Mouse (Mus musculus): ENCODE data around the gene Hist1h2bn. TPM values are rescaled to one million over a fixed set of nuclear protein-coding genes. Genes with fewer than 3 reads are reported as not detected.
"Not testable (repeated sequence)": the region's sequence is repeated elsewhere in the genome, so short reads cannot be mapped to it uniquely, and the experiment has no call there.

Gene Hist1h2bn
- total RNA-seq, 2 experiments from 2014 or later = 5.1 to 9.0 TPM

- no peak for DNase-seq
Measured at GRCm38 (mm10) chr13:21781639-21782038, 27.7 kb downstream of the Hist1h2bn start.

GRCm38 (mm10) chr13:21782361-21783254 lies 28.7 kb downstream of the Hist1h2bn start:
- not testable (repeated sequence) for DNase-seq

GRCm38 (mm10) chr13:21783255-21783617 lies 29.3 kb downstream of the Hist1h2bn start, which contains the start of gene Hist1h3i:
TSS of gene Hist1h3i (minus strand) at chr13:21783370.
- DNase-seq = peak; percentile 17

- DNase-seq = no peak
Measured at GRCm38 (mm10) chr13:21783734-21784161, 29.8 kb downstream of the Hist1h2bn start.

GRCm38 (mm10) chr13:21784311-21784710 lies 30.4 kb downstream of the Hist1h2bn start:
- no peak for DNase-seq

GRCm38 (mm10) chr13:21786189-21786898 lies 32.4 kb downstream of the Hist1h2bn start:
- DNase-seq = no peak

- DNase-seq = peak; percentile 81
Measured at GRCm38 (mm10) chr13:21786899-21787629, 33.1 kb downstream of the Hist1h2bn start, which contains the start of the genes Hist1h2an and Hist1h2bp. TSS of gene Hist1h2an (minus strand) at chr13:21787218. TSS of gene Hist1h2bp (plus strand) at chr13:21787461.

- no peak for DNase-seq
Measured at GRCm38 (mm10) chr13:21787760-21788593, 34.1 kb downstream of the Hist1h2bn start.

GRCm38 (mm10) chr13:21789925-21790324 lies 36.0 kb downstream of the Hist1h2bn start:
- DNase-seq = no peak

GRCm38 (mm10) chr13:21790601-21791283 lies 36.8 kb downstream of the Hist1h2bn start:
- no peak for DNase-seq

- no peak for DNase-seq
Measured at GRCm38 (mm10) chr13:21795584-21795983, 41.7 kb downstream of the Hist1h2bn start.

- DNase-seq = not testable (repeated sequence)
Measured at GRCm38 (mm10) chr13:21797163-21797562, 43.2 kb downstream of the Hist1h2bn start.

- not testable (repeated sequence) for DNase-seq
Measured at GRCm38 (mm10) chr13:21803058-21803457, 49.1 kb downstream of the Hist1h2bn start.

Small RNA genes within 50 kb of the gene (microRNA-seq; reads per million reads assigned to microRNA genes)
- 0 reads per million in 2 experiments for gene Gm44346 (ENCODE audit: borderline replicate concordance in 2 of 2)
- gene Gm44357 (ENCODE audit: borderline replicate concordance in 2 of 2) = 0 reads per million in 2 experiments
- 0 reads per million in 2 experiments for gene Gm44367 (ENCODE audit: borderline replicate concordance in 2 of 2)
- gene Gm44454 (ENCODE audit: borderline replicate concordance in 2 of 2) = 0 reads per million in 2 experiments

Other genes with a start within 250 kb of the Hist1h2bn start
- 1 to 10 TPM; 3.8 to 5.4 TPM for gene Zkscan8, start 223.0 kb upstream of the Hist1h2bn start, total RNA-seq (2021)
- gene Olfr1366, start 211.3 kb upstream of the Hist1h2bn start, total RNA-seq (2021) = not detected
- gene Olfr1535, start 194.2 kb upstream of the Hist1h2bn start, total RNA-seq (2021) = not detected
- gene Olfr1364, start 172.4 kb upstream of the Hist1h2bn start, total RNA-seq (2021) = not detected
- not detected for gene Olfr1362, start 140.1 kb upstream of the Hist1h2bn start, total RNA-seq (2021)
- not detected for gene Olfr11, start 111.6 kb upstream of the Hist1h2bn start, total RNA-seq (2021)
- not detected for gene Olfr1361, start 90.7 kb upstream of the Hist1h2bn start, total RNA-seq (2021)
- gene Olfr1360, start 76.7 kb upstream of the Hist1h2bn start, total RNA-seq (2021) = not detected
- gene Olfr1359, start 56.0 kb upstream of the Hist1h2bn start, total RNA-seq (2021) = not detected
- gene Hist1h2bl, start 38.0 kb upstream of the Hist1h2bn start, total RNA-seq (2021) = 10 to 100 TPM; 15.1 to 26.3 TPM
- gene Hist1h2ai, start 37.7 kb upstream of the Hist1h2bn start, total RNA-seq (2021) = 10 to 100 TPM in 1 of 2 experiments, 1 to 10 TPM in 1; 4.4 to 21.0 TPM
- 10 to 100 TPM; 10.1 to 40.0 TPM for gene Hist1h3h, start 36.5 kb upstream of the Hist1h2bn start, total RNA-seq (2021)
- 1 to 10 TPM; 1.1 to 5.1 TPM for gene Hist1h2bm, start 32.1 kb upstream of the Hist1h2bn start, total RNA-seq (2021)
- 1 to 10 TPM; 1.2 to 4.0 TPM for gene Hist1h4j, start 19.1 kb upstream of the Hist1h2bn start, total RNA-seq (2021)
- gene Hist1h4k, start 3.6 kb upstream of the Hist1h2bn start, total RNA-seq (2021) = 10 to 100 TPM; 31.9 to 37.5 TPM
- gene Hist1h2ak, start 296 bp upstream of the Hist1h2bn start, total RNA-seq (2021) = 1 to 10 TPM; 2.7 to 6.4 TPM
- 1 to 10 TPM; 3.9 to 9.2 TPM for gene Hist1h1b, start 26.5 kb downstream of the Hist1h2bn start, total RNA-seq (2021)
- gene Hist1h3i, start 29.2 kb downstream of the Hist1h2bn start, total RNA-seq (2021) = 10 to 100 TPM; 20.0 to 23.8 TPM
- gene Hist1h2an, start 33.1 kb downstream of the Hist1h2bn start, total RNA-seq (2021) = 1 to 10 TPM; 1.0 to 2.4 TPM
- 1 to 10 TPM; 5.3 to 6.0 TPM for gene Hist1h2bp, start 33.3 kb downstream of the Hist1h2bn start, total RNA-seq (2021)
- 10 to 100 TPM; 18.0 to 21.3 TPM for gene Hist1h2bq, start 56.1 kb downstream of the Hist1h2bn start, total RNA-seq (2021)
- gene Hist1h2ao, start 56.3 kb downstream of the Hist1h2bn start, total RNA-seq (2021) = 10 to 100 TPM in 1 of 2 experiments, not detected in 1; 24.7 TPM
- 10 to 100 TPM; 49.0 to 65.1 TPM for gene Hist1h4m, start 57.6 kb downstream of the Hist1h2bn start, total RNA-seq (2021)
- gene Hist1h4n, start 78.1 kb downstream of the Hist1h2bn start, total RNA-seq (2021) = 10 to 100 TPM; 14.1 to 20.2 TPM
- 10 to 100 TPM in 1 of 2 experiments, not detected in 1; 17.0 TPM for gene Hist1h2ap, start 79.4 kb downstream of the Hist1h2bn start, total RNA-seq (2021)
- 10 to 100 TPM; 17.7 to 21.3 TPM for gene Hist1h2br, start 79.6 kb downstream of the Hist1h2bn start, total RNA-seq (2021)
- gene Zfp184, start 191.0 kb downstream of the Hist1h2bn start, total RNA-seq (2021) = under 1 TPM; 0.26 to 0.54 TPM
- not detected for gene Pom121l2, start 227.1 kb downstream of the Hist1h2bn start, total RNA-seq (2021)

Data from gastrocnemius, postnatal 25 days (tissue).